Mouse (Mus musculus): ENCODE results near the gene Ergic2. TPM values are rescaled to one million over a fixed set of nuclear protein-coding genes. Genes with fewer than 3 reads are reported as not detected.

The Ergic2 gene
- polyA plus RNA-seq, 1 experiment from 2014 or later: 218 TPM

Other genes starting within 250 kb of the Ergic2 start
- gene Far2, start 165.1 kb downstream of the Ergic2 start, polyA plus RNA-seq (2015; fragmentation: Nextera tagmentation; extraction: Ambion mirVana): 11.1 and 11.2 TPM in 2 replicates
- 2.2 and 4.1 TPM in 2 replicates for gene Tmtc1, start 232.0 kb upstream of the Ergic2 start, polyA plus RNA-seq (2015; fragmentation: Nextera tagmentation; extraction: Ambion mirVana)

Data from neural tube, embryonic 13.5 days (tissue).